Mouse (Mus musculus) thymus, postnatal 36 days (tissue): ENCODE results near the gene Hcar1.
A peak's percentile ranks its signal among the peaks of the same experiment; 100 is the strongest.

ENCODE experiments used
- DNase-seq, 2 experiments: peaks; one replicate each; pipeline ENCODE4 v3.0.0; 2022; ENCODE audit warnings: mixed read lengths in 2 of 2

Gene Hcar1

DNA sequence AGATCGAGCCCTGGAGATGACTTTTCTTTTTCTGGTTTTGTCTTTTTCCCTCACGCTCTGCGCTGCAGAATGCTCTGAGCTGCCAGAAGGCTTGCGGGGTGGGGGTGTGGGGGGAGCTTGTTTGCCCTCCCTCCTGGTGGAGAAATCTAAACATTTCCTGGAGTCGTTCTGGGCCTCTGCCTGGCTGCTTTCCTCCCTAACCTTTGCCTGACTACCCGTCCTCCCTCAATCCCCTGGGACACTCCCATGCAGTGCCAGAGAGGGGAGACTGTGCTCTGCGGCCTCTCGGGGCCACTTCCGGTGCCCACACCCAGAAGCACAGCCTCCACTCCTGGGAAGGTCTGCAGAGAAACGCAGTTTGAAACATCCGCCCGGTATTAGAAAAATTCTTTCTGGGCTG lies at the start of gene Hcar1:
Gene Hcar1 (minus strand): TSS at position 93 of the 400 bp plus-strand sequence.
- no peak for DNase-seq

- no peak for DNase-seq
Measured at GRCm38 (mm10) chr5:123927118-123927517, 47.3 kb upstream of the Hcar1 start, which contains the start of gene Gm43518. Gene Gm43518, plus strand, starts transcription at chr5:123927418.

DNA sequence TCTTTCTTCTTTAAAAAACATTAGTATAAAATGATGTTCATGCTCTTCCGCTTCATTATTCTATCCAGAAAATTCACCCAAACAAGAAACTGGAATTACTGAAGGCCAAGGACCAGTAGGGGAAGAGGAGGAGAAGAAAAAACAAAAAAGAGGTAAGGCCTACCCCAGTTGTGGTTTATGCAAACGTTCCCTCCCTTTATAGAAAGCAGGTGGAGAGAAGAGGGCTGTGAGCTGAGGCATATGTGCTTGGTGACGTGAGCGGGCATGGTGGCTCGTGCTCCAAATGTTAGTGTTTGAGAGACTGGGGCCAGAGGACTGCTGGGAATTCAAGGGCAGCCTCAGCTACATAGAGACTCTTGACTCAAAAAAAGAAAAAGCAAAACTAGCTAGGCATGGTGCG lies 42.3 kb upstream of the Hcar1 start:
- DNase-seq, result no peak

GRCm38 (mm10) chr5:123914852-123915251 lies 35.0 kb upstream of the Hcar1 start:
- no peak for DNase-seq

DNA sequence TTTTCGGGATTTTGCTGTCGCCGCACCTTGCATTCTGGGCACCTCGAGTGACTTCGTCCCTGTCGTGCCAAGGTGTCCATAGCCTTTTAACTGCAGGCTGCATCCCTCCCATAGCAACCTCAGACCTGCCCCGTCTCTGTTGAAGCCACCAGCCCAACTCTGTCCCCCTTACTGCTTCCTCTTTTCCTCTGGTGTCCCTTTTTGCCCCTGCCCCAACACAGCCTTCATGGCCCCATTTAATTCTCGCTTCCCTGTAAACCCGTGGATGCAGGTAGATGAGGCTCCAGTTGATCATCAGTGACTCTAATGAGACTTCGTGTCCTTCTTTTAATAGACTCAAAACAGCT lies 27.8 kb upstream of the Hcar1 start:
- no peak for DNase-seq

DNA sequence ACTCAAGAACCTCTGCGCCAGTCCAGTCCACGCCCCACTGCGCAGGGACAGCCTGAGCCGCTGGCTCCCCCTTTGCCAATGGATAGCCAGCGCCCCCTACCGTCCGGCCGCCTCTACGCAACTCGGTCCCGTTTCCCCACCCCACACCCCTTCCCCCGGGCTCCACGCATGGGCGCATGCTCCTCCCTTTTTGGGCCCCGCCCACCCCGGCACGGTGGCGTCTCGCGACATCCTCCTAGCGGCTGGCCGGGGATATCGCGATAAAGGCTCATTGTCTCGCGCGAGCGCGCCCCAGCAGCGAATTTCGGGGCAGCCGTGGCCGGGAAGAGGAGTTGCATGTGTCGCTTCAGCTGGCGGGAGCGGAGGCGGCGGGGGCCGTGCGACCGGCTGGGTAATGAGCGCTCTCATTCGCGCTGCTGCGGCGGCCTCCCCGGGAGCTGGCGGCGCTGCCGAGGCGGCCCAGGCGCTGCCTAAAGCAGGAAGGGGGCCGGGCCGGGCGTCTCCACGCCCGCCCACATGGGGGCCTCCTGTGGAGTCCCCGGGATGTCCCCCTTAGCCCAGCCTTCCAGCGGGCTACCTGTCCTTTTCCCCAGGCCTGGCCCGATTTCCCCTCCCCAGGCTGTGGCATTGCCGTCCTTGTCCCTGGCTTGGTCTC lies 27.3 kb upstream of the Hcar1 start, which contains the start of gene Denr:
Gene Denr (plus strand): TSS at position 200 of the 655 bp plus-strand sequence.
- peak; percentile 99 to 100 for DNase-seq

- DNase-seq, result no peak
Measured at GRCm38 (mm10) chr5:123906146-123906975, 26.5 kb upstream of the Hcar1 start.

GRCm38 (mm10) chr5:123904059-123904672 lies 24.3 kb upstream of the Hcar1 start:
- no peak for DNase-seq

DNA sequence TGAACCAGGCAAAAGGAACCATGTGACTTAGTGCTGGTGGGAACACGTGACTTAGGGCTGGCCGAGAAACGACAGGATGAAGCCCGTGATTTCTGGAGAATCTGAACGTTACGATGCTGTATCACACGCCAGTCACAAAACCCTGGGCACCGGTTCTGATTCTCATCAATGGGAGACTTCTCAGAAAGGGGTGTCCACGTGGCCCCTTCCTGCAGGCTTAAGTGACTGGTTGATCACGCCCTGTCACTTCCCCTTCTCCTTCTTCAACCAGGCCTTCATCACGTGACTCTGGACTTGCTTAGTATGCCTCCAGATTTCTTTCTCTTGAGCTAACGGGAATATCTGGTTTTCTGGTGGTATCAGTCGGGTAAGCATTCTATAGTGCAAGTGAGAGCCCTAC lies 17.5 kb upstream of the Hcar1 start:
- no peak for DNase-seq

DNA sequence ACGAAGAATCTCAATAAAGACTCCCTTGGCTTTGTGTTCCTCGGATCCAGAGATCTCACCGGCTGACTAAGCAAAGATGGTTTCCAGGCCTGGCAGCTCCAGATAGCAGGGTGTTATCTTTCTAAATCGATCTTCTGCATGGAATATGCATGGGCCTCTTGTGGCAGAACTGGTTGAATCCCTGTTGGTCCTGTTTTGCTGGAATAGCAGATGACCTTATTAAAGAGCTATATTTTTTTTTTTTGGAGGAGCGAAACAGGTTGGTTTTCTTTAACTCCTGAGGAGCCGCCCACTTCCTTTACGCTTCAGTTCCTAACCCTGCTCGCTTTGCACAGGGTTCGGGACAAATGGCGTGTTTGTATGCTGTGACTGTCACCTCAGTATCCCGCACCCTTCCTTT lies 16.6 kb upstream of the Hcar1 start:
- DNase-seq, result no peak

- DNase-seq, result no peak
Measured at GRCm38 (mm10) chr5:123893520-123893919, 13.7 kb upstream of the Hcar1 start.

GRCm38 (mm10) chr5:123891669-123892068 lies 11.8 kb upstream of the Hcar1 start:
- DNase-seq, result peak; percentile 34 to 40

DNA sequence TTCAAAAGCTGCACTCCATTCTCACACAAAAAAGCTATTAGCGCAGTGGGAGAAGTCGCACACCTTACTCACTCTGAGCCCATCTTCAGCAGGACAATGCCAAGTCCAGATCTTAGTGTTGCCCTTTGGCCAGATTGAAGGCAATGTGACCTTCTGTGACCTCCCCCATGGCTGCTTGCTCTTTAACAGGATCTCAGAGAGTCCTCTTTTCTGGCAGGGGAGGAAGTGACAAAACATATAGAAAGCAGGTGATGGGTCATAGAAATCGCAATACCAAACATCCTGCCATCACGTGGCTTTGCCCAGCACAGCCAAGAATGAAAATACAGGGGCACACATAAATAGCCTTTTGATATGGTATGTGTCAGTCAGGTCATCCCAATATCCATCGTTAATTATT lies 11.2 kb upstream of the Hcar1 start:
- DNase-seq, result no peak

DNA sequence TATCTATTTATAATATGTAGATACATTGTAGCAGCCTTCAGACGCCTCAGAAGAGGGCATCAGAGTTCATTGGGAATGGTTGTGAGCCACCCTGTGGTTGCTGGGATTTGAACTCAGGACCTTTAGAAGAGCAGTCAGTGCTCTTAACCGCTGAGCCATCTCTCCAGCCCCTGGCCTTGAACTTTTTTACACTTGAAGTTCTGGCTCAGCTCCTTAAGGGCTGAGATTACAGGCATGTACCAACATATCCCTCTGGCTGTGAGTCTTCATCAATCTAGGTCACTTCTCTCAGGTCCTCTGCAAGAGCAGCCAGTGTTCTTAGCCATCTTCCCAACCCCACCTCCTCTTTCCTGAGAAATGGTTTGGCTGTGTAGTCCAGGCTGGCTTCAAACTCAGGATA lies 10.5 kb upstream of the Hcar1 start:
- no peak for DNase-seq

- DNase-seq, result no peak
Measured at GRCm38 (mm10) chr5:123886365-123886764, 6.5 kb upstream of the Hcar1 start.

DNA sequence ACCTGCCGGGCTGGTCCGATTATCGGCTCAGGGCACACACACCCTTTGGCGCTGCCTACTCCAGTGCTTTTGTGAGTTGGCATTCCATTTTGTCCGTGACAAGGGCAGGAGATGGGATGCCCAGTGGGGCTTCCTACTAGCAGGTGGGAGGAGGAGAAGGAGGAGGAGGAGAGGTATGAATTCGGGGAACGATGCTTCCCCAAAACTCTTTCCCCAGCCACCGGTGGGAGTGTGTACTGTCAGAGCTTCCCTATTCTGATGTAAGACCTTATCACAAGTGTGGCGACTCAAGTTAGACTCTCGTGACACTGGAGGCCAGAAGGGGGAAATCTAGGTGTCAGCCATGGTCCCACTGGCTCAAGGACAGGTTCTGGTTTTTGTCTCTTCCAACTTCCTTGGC lies 4.5 kb upstream of the Hcar1 start:
- no peak for DNase-seq

DNA sequence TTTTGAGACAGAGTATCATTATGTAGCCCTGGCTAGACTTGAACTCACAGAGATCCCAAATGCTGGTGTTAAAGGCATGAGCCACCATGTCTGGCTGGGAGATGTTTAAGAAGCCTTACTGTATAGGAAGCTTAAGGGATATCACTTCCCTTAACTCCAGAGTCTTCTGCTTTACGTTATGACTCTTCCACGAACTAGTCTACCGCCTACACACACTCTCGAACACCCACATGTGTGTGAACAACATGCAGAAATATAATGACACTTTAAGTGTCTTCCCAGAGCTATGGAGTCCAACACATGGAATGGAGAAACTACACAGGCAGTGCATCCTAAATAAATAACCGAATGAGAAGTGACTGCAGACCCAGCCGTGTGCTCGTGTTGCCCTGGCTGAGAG lies 4.1 kb upstream of the Hcar1 start:
- no peak for DNase-seq

- DNase-seq, result no peak
Measured at GRCm38 (mm10) chr5:123880778-123881177, 958 bp upstream of the Hcar1 start.

- DNase-seq, result no peak
Measured at GRCm38 (mm10) chr5:123878056-123878455, 1.8 kb downstream of the Hcar1 start.

DNA sequence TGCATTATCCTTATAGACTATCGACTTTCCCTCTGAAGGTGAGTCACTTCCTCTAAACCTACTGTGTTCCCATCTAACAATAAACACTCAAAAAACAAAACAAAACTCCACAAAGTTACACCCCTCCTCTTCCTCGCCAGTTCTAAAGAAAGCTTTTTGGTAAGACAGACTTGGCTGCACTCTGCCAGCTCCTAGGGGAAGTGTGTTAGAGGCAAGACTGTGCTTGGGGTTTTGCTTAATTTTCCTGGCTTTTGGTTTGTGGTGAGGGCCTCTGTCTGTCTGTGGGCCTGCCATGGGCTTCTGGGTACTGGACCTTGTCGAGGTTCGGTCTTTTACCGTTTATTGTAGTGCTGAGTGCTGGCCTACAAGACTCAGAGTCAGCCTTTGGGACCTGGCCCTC lies 5.6 kb downstream of the Hcar1 start:
- no peak for DNase-seq

DNA sequence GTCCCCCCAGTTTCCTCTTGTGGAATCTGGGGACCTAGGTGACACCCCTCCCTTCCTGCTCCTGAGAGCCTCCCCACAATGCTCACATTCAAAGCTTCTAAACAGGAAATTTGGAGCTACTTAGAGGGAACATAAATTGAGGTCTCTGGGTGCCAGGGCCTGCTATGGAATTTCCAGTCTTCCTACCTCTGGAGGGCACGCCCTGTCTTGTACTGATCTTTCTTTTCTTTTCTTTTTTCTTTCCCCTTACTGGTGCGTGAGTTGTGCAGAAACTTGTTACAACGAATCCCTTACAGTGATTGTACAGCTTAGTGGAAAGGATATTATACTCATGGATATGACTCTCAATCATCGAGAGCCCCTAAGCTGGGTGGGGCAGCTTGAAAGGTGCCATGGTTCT lies 10.2 kb downstream of the Hcar1 start:
- DNase-seq, result no peak

DNA sequence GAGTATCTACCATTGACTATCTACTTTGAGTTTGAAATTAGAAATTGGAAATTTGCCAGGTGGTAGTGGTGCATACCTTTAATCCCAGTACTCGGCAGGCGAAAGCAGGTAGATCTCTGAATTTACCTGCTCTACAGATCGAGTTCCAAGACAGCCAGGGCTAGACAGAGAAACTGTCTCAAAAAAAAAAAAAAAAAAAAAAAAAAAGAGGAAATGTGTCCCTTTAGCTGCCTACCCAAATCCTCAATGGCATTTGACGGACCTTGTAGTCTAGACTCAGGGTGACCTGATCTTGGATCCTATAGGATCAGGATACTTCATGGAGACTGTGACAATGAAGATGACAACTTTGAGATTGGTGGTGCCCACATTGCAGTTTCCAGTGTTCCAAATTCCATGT lies 13.4 kb downstream of the Hcar1 start:
- DNase-seq, result no peak

GRCm38 (mm10) chr5:123865365-123865764 lies 14.5 kb downstream of the Hcar1 start, which contains the start of gene Hcar2:
Gene Hcar2, minus strand, starts transcription at chr5:123865499.
- DNase-seq, result no peak

- no peak for DNase-seq
Measured at GRCm38 (mm10) chr5:123863934-123864333, 15.9 kb downstream of the Hcar1 start.
